Mouse (Mus musculus) CD4-positive, CD25-positive, alpha-beta regulatory T cell, adult 4 months (primary cell): ENCODE results near the gene Muc3a. TPM values are rescaled to one million over a fixed set of nuclear protein-coding genes. Genes with fewer than 3 reads are reported as not detected.
A peak's percentile ranks its signal among the peaks of the same experiment; 100 is the strongest.

ENCODE experiments used
- ATAC-seq: one replicate; pipeline ENCODE4 v1.8.0; 2017
- polyA plus RNA-seq, 2 experiments: library from polyadenylated mRNA; unstranded; fragments of 100-300 nt; shearing (Covaris generic); gene quantifications; one replicate each; pipeline ENCODE4 v1.2.1; 2017

Muc3a gene
- polyA plus RNA-seq = 1 to 10 TPM; 8.0 to 9.5 TPM

DNA sequence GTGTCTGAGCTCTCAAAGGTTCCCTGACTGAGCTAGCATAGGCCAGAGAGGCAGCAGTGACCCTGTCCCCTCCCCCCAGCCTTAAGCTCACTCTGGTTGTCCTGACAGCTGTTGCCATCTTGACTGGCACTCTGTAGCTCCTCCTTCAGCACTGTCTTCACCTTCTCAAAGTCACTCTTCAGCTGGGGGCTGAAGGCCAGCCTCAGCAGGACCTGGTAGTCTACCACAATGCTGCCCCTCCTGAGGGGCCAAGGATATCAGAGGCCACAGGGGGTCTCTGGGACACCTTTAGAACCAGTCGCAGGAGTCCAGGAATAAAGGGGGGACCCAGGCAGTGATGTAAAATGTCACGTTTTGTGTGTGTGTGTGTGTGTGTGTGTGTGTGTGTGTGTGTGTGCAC, at the start of gene Muc3a:
Gene Muc3a, minus strand, starts transcription at position 101 of the 400 bp plus-strand sequence.
- no peak for ATAC-seq

DNA sequence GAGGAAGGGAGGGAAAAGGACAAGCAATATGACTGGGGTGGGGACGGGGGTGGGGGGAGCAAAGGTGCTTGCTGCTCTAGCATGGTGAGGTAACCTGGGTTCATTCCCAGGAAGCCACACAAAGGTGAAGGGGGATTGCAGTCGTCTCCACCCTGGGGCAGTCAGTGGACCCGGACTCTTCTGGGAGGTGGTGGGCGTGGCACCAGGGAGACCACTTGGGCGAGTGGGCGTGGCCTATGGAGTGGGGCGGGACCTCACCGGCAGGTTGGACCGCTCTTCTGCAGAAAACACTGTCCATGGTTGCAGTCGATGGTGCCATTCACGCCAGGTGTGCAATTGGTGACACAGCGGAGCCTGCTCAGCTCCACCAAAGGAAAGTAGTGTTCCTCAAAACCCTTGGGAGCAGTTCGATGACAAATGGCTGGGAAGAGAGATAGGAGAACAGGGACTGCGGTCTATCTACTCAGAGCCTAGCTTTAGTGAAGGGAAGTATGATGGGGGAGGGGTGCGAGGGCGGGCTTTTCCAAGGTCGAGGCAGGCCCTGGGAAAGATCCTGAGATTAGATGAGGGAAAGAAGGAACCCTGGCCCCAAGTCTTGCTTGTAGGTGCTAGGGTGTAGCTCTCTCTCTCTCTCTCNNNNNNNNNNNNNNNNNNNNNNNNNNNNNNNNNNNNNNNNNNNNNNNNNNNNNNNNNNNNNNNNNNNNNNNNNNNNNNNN, 917 bp downstream of the Muc3a start:
- no peak for ATAC-seq

GRCm38 (mm10) chr5:137210689-137211088, 1.5 kb downstream of the Muc3a start:
- no peak for ATAC-seq

DNA sequence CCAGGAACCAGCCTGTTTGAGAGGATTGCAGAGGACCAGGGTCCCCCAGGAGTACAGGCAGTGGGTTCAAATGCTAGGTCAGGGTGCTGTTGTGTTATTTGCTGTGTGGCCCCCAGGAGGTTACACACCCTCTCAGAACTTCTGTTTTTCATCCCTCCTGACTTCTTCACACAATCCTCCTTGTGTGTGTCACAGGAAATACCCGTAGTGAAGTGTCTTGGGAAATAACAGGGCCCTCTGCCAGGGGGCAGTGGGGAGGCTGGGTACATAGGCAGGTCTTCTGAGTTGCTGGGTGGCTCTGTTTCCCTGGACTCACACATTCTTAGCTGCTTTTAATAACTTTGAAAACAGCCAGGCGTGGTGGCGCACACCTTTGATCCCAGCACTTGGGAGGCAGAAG, 6.9 kb downstream of the Muc3a start:
- ATAC-seq = no peak

DNA sequence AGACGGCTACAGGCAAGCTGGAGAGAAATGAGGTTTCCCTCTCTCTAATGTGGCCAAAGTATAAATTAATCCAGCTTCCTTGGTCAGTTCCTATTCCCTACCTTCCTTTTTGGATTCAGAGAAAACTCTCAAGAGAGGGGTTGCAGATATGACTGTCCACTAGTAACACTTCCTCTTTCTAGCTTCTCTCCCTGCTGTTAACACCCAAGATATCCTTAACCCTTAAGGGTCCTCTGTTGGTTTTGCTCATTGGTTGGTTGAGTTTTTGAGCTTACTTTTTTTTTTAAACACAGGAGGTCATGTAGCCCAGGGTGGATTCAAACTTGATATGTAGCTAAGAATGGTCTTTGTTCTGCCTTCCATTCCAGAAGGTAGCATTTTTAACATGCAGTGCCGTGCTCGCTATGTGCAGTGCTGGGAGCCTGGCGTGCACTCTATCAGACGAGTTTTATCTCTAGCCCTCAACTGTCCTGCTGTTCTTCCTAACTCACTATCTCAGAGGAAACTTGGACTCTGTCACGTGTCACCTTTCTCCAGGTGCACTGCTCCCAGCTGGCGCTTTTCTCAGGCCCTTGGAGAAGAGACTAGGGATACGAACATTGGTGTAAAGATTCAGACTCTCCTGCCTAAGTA, 17.6 kb downstream of the Muc3a start:
- ATAC-seq = no peak

DNA sequence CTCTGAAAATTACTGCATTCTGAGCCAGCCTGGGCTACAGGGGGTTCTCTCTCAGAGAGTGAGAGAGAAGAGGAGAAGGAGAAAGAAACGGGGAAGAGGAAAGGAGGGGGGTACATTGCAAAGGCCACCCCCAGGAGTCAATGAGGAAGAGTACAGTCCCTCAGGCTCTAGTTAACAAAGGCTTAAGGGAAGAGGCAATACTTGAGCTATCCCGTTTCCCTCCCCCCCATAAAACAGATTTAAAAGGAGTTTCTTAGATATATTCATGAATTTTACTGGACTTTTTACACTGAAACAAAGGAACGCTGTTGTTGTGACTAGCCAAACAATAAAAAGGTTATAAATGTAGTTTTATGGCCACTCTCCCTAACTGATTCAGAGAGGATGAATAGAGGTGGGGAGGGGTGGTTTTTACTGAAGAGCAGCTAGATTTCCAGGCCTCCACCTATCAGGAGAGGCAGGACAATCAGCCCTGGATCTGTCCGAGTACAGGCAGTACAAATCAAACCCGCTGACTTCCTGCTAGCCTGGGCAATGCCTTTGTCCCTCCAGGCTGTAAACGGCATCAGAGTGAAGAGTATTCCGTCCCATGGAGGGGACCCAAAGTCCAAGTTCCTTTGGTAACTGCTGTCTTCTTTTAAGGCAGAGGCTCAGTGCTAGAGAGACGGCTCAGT, 18.8 kb downstream of the Muc3a start:
- ATAC-seq = no peak

DNA sequence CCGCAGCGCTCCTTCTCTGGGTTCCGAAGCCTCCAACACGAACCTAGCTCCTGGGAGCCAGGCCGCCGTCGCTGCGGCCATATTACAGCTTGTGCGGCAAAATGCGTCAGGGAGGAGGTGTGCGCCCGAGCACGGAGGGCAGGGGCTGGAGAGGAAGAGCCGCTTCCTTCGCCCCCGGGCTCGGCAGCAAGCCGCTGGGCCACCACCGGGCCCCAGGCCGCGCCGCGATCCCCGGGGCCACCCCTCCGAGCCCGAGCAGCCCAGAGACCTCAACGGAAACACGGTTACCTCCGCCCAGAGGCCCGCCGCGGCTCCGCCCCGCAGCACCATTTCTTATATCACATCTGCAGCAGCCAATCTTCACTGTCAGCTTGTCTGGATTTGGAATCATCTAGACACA, 22.9 kb downstream of the Muc3a start:
- peak; percentile 93 for ATAC-seq

GRCm38 (mm10) chr5:137185362-137185761, 26.8 kb downstream of the Muc3a start:
- no peak for ATAC-seq

DNA sequence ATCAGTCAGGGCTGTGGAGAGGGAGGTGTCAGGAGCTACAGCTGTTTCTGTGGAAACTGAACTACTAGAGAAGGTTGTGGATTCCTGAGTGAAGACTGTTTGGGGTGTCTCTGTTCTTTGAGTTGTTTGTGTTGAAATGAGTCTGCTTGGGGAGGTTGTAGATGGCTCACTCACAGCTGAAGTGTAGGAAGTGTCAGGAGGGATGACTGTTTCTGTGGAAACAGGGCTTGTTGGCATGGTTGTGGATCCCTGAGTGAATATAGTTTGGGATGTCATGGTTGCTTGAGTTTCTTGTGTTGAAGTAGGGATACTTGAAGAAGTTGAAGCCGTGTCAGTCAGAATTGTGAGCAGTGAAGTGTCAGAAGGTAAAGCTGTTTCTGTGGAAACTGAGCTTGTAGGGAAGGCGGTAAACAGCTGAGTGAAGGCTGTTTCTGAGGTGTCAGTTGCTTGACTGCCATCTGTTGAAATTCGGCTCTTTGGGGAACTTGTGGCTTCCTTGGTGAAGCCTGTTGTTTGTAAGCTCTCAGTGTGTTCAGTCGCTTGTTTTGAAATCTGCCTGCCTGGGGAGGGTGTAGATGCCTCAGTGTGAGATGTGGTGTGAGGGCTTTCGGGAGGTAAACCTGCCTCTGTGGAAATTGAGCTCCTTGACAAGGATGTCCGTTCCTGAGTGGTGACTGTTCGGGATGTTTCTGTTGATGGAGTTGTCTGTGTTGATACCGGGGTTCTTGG, 32.4 kb downstream of the Muc3a start:
- no peak for ATAC-seq

- no peak for ATAC-seq
Observed at GRCm38 (mm10) chr5:137173967-137174366, 38.2 kb downstream of the Muc3a start.

- no peak for ATAC-seq
Observed at GRCm38 (mm10) chr5:137172591-137172990, 39.6 kb downstream of the Muc3a start.

GRCm38 (mm10) chr5:137171478-137171877, 40.7 kb downstream of the Muc3a start:
- no peak for ATAC-seq

- no peak for ATAC-seq
Observed at GRCm38 (mm10) chr5:137170836-137171380, 41.3 kb downstream of the Muc3a start.

DNA sequence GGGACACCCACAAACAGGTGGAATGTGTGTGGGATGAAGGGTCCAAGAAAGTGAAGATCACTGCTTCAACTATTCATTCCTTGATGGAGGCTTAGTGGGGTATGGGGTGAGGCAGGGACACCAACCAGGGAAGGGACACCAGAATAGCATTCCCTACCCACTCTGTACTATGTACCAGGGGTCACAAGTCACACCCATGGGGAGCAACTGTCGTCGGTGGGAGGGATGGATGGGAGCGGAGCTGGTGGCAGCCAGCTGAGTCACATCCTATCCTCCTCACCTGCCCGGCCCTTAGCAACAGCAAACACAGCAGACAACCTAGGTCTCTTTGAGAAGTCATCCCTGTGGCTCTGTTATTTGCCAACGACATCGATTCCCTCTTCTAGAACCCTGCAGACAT, 44.6 kb downstream of the Muc3a start:
- ATAC-seq = no peak

DNA sequence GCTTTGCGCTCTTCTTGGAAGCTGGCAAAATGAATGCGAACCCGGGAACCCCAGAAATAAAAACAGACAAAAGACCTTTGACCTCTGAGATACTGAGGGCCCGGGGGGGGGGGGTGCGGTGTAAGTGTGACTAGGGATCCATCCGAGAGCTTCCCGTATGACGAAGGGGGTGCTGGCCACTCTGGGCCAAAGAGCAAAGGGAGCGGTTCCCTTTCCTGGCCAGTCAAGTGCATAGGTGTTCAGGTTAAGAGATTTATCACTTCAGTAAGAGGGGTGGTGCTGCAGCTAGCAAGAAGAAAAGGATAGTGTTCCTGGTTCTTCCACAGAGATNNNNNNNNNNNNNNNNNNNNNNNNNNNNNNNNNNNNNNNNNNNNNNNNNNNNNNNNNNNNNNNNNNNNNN, 46.2 kb downstream of the Muc3a start:
- no peak for ATAC-seq

GRCm38 (mm10) chr5:137161853-137162252, 50.3 kb downstream of the Muc3a start:
- no peak for ATAC-seq

- ATAC-seq = peak; percentile 79
Observed at GRCm38 (mm10) chr5:137159461-137159860, 52.7 kb downstream of the Muc3a start.

Other genes with a start within 250 kb of the Muc3a start
- under 1 TPM in 1 of 2 experiments, not detected in 1; 0.34 TPM for gene Cldn15, start 245.8 kb downstream of the Muc3a start, polyA plus RNA-seq
- gene Plod3, start 225.4 kb downstream of the Muc3a start, polyA plus RNA-seq = 1 to 10 TPM; 4.4 to 8.8 TPM
- gene Znhit1, start 224.4 kb downstream of the Muc3a start, polyA plus RNA-seq = 10 to 100 TPM; 50.3 to 67.0 TPM
- gene Vgf, start 186.0 kb downstream of the Muc3a start, polyA plus RNA-seq = not detected
- 10 to 100 TPM; 62.2 to 84.9 TPM for gene Ap1s1, start 166.3 kb downstream of the Muc3a start, polyA plus RNA-seq
- gene Serpine1, start 140.1 kb downstream of the Muc3a start, polyA plus RNA-seq = under 1 TPM in 1 of 2 experiments, not detected in 1; 0.20 TPM
- 10 to 100 TPM; 15.1 to 18.5 TPM for gene Trim56, start 96.2 kb downstream of the Muc3a start, polyA plus RNA-seq
- gene Muc3, start 63.1 kb downstream of the Muc3a start, polyA plus RNA-seq = not detected
- gene Ache, start 75.1 kb upstream of the Muc3a start, polyA plus RNA-seq = under 1 TPM in 1 of 2 experiments, not detected in 1; 0.16 TPM
- gene Ufsp1, start 82.2 kb upstream of the Muc3a start, polyA plus RNA-seq = 1 to 10 TPM in 1 of 2 experiments, under 1 TPM in 1; 0.65 to 1.3 TPM
- gene Srrt, start 95.3 kb upstream of the Muc3a start, polyA plus RNA-seq = 10 to 100 TPM; 60.2 to 63.7 TPM
- 1 to 10 TPM; 1.0 to 1.7 TPM for gene Trip6, start 102.0 kb upstream of the Muc3a start, polyA plus RNA-seq
- gene Slc12a9, start 121.2 kb upstream of the Muc3a start, polyA plus RNA-seq = 10 to 100 TPM in 1 of 2 experiments, 1 to 10 TPM in 1; 9.2 to 16.7 TPM
- not detected for gene Ephb4, start 137.7 kb upstream of the Muc3a start, polyA plus RNA-seq